Mouse (Mus musculus): Measurements from ENCODE around the gene Dpagt1.
"Not testable (repeated sequence)": the region's sequence is repeated elsewhere in the genome, so short reads cannot be mapped to it uniquely, and the experiment has no call there.

The Dpagt1 gene

GRCm38 (mm10) chr9:44325768-44326370 lies at the start of gene Dpagt1:
TSS of gene Dpagt1 (plus strand) at chr9:44326019.
- no peak for DNase-seq (ENCODE audit: low spot score in 2 of 2)

DNA sequence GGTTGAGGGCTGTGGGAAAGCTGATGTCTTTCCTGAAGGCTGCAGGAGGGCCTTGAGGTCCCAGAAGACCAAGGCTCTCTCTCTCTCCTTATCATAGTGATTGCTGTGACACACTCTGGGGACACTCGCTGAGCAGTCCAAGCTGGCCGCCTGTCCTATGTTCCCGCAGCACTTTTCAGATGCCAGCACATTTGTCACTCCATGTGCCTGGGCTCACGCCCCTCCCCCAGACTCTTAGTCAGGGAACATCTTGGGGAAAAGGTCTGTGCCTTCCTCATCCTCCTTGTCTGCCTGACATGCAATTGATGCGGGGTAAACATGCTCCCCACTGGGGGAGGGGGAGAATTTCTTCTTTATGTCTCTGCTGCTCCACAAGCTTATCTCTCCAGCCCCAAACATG lies 42.6 kb upstream of the Dpagt1 start:
- no peak for DNase-seq (ENCODE audit: low spot score in 2 of 2)

DNA sequence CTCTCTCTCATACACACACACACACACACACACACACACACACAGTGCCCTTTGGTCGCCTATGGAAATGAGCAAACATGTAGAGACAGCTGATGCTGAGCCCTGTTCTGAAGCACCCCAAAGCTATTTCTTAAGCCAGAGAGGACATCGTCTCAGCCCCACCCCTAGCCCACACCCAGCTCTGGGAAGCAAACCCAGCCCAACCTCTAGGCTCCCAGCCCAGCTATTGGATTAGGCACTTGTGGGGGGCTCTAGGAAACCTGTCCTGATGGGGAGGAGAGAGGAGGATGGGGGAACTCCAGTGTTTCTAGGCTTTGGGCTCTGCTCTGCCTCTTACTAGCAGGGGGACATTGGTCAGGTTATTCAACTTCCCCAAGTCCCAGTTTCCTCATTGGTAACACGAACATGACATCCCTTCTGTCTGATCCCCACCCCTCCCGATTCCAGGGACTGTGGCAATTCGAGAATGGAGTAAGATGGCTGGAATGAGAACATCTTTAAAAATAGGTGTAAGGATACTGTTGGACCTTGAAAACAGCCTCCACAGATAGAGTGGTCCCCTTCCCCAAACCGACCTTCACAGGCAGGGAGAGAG lies 39.5 kb upstream of the Dpagt1 start:
- DNase-seq (ENCODE audit: low spot score in 2 of 2): no peak

DNA sequence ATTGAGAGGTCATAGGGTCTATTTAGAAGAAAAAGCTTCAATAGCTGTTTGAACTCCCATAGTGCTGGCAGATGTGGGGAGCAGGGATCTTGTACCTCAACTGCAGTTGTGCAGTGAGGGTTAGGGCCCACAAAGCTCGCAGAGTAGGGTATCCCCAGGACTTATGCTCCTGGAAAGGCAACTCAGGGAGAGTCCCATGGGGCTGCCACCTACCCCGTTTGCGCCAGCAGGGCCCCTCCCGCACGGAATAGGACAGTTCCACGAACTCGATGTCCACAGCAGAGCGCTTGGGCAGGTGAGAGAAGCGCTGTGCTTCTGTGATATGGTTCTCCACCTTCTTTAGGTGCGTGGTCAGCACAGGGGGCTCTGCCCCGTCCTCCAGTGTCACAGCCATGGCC lies 38.8 kb upstream of the Dpagt1 start:
- no peak for DNase-seq (ENCODE audit: low spot score in 2 of 2)

DNA sequence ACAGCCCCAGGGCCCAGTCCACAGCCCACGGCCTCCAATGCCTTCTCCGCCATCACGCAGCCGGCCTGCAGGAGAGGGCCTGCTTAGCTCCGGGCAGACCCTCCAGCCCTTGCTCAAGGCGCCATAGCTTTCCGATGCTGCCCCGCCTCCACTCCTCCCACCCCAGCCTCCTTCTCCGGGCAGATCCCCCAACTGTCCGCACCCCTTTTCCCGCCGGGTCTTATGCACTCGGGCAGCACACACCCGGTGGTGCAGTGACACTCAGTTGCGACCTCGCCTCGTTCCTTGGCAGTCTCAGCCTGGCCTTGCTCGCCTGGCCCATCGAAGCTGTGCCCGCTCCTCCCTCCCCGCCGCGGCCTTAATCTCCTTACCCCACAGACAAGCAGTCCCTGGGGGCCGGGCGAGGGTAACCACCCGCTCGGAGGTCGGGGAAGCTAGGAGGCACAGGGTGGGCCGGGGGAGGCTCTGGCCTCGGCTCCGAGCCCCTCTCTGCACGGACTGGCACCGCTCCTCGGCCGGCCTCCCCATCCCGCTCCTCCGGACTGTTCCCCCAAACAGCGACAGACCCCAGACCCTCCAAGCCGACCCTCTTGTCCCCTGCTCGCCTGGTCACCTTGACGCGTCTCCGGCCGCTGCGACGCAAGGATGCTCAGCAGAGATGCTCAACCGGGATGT lies 38.3 kb upstream of the Dpagt1 start:
- DNase-seq (ENCODE audit: low spot score in 2 of 2): peak; percentile 31 to 36

DNA sequence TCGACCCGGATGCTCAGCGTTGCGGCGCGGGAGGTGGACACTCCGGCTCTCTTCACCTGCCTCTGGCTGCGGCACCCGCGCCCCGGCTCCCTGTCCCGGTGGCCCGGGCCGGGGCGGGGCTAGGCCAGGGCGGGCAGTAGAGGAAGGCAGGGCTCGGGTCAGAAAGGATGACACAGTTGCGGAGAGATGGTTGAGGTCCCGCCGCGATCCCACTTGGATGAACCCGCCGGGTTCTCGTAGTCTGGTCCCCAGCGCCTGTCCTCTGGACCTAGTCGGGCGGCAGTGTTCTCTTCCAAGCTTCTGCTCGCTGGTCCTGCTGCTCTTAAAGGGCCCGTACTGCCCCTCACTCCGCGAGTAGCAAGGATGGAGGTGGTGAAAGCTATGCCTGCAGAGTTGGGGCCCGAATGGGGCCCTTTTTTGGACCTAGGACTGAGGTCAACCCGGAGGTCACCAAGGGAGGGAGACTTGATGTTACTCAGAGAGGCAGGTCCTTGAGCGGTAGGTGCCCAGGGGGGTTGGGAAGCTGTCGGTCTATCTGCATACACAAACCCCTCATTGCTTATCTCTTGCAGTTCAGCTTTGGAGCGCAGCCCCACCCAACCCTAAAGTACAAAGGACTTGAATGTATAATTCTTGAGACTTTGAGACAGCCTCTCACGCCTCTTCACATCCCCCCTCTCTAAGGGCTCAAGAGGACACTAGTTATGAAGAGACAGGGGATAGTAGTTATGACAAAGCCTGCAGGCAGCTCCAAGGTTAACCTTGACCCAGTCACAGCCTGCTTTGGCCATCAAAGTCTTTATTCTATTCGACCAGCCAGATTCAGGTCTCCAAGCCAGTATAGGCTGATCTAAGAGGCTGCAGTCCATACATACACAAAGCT lies 37.5 kb upstream of the Dpagt1 start, which contains the start of gene Abcg4:
TSS of gene Abcg4 (minus strand) at position 540 of the 883 bp plus-strand sequence.
- peak; percentile 59 to 68 for DNase-seq (ENCODE audit: low spot score in 2 of 2)

DNA sequence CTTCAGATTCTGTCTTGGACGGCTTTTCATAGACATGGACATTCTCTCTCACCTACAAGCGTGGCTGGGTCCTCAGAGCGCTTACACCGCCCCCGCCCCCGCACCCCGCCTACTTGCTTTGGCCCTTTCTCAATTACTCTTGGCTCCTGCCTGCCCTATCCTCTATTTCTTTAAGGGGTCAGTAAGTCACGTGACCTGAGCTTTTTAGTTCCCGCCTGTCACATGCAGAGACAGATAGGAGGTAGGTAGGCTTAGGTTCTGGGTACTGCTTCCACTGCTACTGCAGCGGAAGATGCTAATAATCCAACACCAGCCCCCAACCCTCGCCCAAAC lies 36.9 kb upstream of the Dpagt1 start:
- no peak for DNase-seq (ENCODE audit: low spot score in 2 of 2)

- DNase-seq (ENCODE audit: low spot score in 2 of 2): no peak
Measured at GRCm38 (mm10) chr9:44292490-44292889, 33.3 kb upstream of the Dpagt1 start.

DNA sequence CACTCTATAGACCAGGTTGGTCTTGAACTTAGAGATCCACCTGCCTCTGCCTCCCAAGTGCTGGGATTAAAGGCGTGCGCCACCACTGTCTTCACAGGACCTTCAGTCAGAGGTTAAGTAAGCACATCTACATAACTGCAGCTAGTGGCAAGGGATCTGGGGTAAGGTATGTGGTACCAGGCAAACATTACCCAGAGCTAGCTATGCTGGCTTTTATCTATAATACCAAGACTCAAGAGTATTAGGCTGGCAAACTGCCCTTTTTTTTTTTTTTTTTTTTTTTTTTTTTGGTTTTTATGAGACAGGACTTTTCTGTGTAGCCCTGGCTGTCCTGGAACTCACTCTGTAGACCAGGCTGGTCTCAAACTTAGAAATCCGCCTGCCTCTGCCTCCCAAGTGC lies 25.8 kb upstream of the Dpagt1 start:
- DNase-seq (ENCODE audit: low spot score in 2 of 2): not testable (repeated sequence)

DNA sequence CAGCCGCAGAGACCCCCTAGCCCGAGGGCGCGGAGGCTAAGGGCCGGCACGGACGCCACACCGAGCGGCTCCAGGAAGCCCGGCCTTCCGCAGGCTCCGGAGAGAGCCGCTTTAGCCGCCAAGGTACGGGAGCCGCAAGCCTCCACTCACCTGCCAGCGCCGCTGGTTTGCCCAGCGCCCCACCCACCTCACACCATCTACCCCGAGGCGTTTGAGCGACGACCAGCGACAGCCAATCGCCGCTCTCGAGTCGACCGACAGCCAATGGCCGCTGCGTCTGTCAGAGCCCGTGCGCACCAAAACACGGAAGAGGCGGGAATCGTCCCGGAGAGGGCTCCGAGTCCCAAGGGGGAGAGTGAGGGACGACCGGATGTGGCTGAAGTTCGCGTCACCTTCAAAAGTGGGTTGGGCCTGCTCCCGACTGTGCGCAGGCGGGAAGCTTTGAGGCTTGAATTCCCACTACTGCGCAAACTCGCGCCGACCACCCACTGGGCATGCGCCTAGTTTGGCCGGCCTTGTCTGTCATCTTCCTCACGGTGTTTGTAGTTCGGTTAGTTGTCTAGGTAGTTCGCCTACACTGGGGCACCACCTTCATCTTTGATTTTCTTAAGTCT lies 20.2 kb upstream of the Dpagt1 start, which contains the start of gene Hinfp:
TSS of gene Hinfp (minus strand) at position 206 of the 614 bp plus-strand sequence.
- peak; percentile 99 for DNase-seq (ENCODE audit: low spot score in 2 of 2)

DNA sequence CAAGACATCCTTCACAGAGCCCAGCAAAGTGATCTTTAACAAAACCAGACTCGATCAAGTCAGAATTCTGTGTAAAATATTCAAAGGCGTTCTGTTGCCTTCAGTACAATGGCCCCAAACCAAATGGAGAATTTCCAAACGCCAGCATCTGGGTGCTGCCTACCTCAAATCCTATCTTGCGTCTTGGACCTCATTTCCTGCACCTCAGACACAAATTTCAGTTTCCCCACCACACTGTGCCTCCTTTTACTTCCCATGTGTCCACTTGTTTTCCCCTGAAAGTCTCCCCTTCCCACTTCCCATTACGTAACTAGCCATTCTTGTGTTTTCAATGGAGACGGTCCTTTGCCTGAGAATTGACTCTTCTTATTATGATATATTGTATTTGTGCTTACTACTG lies 19.3 kb upstream of the Dpagt1 start:
- DNase-seq (ENCODE audit: low spot score in 2 of 2): no peak

DNA sequence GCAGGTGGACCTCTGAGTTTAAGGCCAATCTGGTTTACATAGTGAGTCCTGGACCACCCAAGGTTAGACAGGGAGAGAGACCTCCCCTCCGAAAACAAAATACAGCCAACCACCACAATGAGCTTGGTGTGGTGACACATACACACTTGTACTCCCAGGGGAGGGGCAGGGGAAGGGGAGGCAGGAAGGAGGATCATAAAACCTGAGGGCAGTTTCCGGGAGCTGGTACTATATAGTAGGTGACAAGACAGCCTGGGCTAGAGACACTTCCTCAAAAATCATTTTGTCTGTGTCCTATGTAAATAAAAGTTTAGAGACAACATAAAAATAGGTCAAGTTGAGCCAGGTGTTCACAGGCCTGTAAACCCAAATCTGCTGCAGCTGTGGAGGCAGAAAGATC lies 18.6 kb upstream of the Dpagt1 start:
- DNase-seq (ENCODE audit: low spot score in 2 of 2): no peak

- no peak for DNase-seq (ENCODE audit: low spot score in 2 of 2)
Measured at GRCm38 (mm10) chr9:44309756-44310155, 16.1 kb upstream of the Dpagt1 start.

- DNase-seq (ENCODE audit: low spot score in 2 of 2): no peak
Measured at GRCm38 (mm10) chr9:44310750-44311135, 15.1 kb upstream of the Dpagt1 start.

DNA sequence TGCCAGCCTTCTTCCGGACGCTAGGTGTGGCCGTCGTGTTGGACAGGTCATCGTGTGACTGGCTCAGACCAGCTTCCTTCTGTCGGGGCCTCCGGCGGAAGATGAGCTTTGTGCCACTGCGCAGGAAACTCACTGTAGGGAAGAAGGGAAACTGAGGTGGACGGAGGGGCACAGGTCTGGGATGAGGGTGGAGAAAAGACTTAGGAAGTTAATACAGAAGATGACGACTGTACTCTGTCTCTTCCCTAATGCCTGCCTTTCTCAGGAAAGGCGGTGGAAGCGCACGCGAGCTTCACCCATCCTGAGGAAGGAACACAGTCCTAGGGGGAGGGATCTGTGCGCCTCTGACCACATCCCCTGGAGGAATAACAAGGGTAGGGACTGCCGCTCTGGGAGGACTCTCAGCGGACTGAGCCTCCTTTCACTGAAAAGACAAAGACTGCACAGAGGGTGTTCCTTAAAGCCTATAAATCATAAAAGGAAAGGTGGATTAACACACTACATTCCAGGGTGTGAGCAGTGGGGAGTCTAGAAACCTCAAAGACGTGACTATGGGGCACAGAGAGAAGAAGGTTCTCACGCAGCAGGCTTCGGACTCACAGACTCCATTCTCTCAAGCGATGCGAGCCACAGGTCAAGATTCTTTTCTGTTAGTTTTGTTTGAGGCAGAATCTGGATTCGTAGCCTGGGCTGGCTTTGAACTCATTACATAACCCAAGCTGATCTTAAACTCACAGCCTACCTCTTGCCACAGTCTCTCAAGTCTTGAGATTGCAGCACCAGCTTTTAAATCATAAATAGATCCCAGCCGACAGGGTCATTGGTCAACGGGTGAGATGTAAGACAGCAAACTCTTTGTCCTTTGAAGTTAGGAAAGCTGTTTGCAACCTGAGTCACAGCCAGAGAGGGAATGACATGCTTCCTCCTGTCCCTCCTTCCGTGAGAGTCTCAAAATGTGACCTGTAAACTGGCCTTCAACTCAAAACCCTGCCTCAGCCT lies 14.4 kb upstream of the Dpagt1 start:
- no peak for DNase-seq (ENCODE audit: low spot score in 2 of 2)

GRCm38 (mm10) chr9:44313476-44314256 lies 12.2 kb upstream of the Dpagt1 start:
- DNase-seq (ENCODE audit: low spot score in 2 of 2): peak; percentile 87 to 88

- DNase-seq (ENCODE audit: low spot score in 2 of 2): no peak
Measured at GRCm38 (mm10) chr9:44314257-44314547, 11.6 kb upstream of the Dpagt1 start.

DNA sequence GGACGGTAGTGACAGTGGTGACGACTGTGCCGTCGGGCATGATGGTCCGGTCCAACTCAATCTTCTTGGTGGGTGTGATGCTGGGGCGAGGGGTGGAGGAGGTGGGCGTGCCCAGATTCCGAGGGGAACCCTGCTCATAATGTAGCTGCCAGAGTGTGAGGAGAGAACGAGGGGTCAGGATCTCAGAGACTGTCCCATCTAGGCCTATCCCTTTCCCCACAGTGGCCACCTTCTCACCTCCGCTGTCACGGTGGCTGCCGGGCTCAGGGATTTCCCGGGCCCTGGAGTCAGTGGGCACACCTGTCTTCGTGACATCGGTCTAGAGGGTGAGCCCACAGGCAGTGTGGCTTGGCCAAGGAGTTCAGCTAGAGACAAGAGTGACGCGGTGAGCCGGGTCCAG lies 10.9 kb upstream of the Dpagt1 start:
- DNase-seq (ENCODE audit: low spot score in 2 of 2): no peak

- DNase-seq (ENCODE audit: low spot score in 2 of 2): no peak
Measured at GRCm38 (mm10) chr9:44317452-44317851, 8.4 kb upstream of the Dpagt1 start.

Measured in right cerebral cortex, adult 2 months (tissue).